Mouse (Mus musculus): Measurements from ENCODE around the gene Secisbp2. TPM values are rescaled to one million over a fixed set of nuclear protein-coding genes. Genes with fewer than 3 reads are reported as not detected.
"Not testable (repeated sequence)": the region's sequence is repeated elsewhere in the genome, so short reads cannot be mapped to it uniquely, and the experiment has no call there.

The Secisbp2 gene
- polyA plus RNA-seq (2012; rRNA removed): 14.6 and 21.3 TPM in 2 replicates

DNA sequence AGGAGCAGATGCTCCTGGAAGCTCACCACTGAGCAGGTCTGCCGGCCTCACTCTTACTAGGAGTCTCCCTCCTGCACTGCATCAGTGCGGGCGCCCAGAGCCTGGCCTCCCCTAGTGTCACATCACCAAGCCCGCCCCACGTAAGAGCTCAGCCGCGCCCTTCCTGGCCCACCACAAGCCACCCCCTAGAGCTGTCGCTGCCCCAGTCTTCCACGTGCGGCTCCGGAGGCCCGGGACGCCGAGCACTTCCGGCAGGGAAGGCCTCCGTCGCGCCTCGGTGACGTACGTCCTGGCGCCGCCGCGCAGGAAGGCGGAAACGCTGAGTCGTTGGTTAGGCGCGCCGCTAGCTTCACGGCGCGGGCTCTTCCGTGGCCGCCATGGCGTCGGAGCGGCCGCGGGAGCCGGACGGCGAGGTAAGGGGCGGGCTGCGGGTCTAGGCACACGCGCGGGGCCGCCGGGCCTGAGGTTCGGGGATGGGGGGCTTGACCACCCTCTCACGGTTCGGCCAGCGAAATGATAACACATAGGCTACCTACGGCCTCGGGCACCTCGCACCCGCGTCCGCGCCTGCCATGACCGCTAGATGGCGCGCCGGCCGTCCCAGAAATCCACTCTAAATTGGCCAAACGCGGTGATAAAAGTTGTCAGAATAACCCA, at the start of gene Secisbp2:
Secisbp2 (plus strand) TSS at position 290 of the 657 bp plus-strand sequence.
- no peak for DNase-seq (ENCODE audit: low read depth, low spot score)
- WGBS: under 1% methylated on average over 69 of the region's 69 CpGs

DNA sequence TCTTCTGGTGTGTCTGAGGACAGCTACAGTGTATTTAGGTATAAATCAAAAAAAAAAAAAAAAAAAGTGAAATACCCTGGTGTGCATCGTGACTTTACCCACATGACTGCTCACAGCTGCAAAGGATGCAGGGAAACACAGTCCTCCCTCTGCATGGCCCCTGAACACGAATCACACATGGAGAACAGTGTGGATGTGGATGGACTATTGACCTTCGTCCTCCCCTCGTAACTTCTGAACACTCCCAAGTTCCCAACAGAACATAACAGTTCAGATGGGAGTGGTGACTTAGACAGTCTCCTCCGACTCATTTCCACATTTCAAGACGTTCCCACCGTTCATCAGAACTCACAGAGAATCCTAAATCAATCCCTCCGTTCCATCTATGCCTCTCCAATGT, 48.7 kb upstream of the Secisbp2 start:
- 24% methylated on average over 8 of the region's 8 CpGs for WGBS
- DNase-seq (ENCODE audit: low read depth, low spot score): no peak

DNA sequence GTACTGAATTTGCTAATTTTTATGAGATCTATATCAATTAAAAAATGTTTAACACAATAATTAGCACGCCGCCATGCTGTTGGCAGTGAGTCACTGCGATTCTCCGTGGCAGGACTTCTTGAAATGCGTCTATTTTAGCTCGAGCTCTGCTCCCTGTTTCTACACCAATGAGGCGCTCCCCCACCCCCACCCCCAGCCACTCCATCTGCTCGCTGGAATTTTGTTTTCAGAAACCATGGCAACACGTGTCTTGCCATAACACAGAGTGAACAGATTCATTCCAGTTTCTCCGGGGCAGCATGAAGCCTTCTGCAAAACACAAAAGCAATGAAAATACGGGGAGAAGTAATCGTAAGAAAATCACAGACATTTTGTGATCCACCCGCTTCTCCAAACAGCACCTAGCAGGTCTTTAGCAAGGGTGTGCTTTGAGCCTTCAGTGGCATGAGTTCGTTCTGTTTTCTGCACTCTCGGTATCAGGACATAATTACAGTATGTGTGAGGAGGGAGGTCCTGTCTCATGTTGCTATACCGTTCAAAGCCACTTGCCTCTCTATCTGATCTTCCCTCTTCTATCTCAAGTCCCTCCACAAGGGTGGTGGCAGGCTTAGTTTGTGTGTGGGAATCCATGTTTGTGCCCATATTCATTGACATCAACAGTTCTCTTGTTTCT, 48.1 kb upstream of the Secisbp2 start:
- DNase-seq (ENCODE audit: low read depth, low spot score): no peak
- WGBS: 21% methylated on average over 16 of the region's 16 CpGs

DNA sequence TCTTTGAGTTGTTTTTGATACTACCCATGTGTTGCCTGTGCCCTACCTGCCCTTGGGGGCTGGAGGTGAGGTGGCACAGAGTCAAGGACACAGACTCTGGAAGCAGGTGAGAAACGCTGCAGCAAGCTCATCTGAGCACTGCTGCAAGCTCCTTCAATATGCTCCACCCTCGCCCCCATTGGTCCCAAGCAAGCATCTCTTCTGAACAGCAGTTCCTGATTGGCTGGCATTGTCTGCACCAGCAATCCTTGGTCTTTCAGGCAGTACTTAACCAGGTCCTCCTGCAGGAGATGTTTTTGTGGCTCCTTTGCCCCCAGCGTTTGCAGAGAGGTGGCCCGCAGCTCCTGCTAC, 47.6 kb upstream of the Secisbp2 start:
- no peak for DNase-seq (ENCODE audit: low read depth, low spot score)
- 47% methylated on average over 4 of the region's 4 CpGs for WGBS

DNA sequence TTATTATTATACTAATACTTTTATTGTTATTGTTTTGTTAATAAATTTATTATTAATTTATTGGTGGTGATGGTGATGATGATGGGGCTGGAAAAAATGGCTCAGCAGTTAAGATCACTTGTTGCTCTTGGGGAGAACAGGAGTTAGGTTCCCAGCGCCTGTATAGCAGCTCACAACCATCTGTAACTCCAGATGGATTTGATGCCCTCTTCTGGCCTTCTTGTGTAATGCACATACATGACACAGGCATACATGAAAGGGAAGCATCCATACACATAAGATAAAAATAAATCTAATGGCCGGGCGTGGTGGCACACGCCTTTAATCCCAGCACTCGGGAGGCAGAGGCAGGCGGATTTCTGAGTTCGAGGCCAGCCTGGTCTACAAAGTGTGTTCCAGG, 42.3 kb upstream of the Secisbp2 start:
- 84% methylated on average over 7 of the region's 7 CpGs for WGBS

DNA sequence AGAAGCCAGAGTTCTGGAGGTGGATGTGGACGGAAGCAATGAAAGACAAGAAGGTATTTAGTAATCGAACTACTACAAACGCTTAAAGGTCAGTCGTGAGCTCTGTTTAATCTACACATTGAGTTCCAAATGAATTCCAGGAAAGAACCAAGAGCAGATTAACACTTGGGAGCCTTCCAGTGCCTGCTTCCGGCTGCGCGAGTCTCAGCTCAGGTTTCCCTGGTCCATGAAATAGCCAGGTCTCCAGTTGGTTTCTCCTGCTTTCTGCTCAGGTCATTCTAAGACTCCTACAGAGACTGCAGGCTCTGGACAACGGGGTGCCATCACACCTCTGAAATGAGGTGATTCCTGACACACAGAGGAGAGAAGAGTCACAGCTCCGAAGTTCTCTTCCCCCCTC, 40.4 kb upstream of the Secisbp2 start:
- DNase-seq (ENCODE audit: low read depth, low spot score): no peak
- WGBS: 23% methylated on average over 9 of the region's 9 CpGs

More for the DNA sequence above, 42.3 kb upstream of the Secisbp2 start:
- no peak for DNase-seq (ENCODE audit: low read depth, low spot score)

DNA sequence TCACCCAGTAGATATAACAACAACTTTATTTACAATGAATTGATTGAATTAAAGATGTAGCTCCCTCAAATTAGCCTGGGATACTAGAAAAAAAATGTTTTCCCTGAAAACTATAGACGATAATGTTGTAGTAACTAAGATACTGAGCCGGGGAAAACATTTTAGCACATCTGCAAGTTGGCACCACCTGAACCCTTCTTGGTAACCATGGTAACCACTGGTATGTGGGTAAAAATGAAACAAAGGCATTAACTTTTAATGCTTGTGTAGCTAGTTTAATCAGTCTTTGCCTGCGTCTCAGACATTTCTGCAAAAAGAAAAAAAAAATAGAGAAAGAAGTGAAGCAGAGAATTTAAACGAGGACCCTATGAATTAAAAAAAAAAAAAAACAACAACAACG, 40.0 kb upstream of the Secisbp2 start:
- 64% methylated on average over 5 of the region's 5 CpGs for WGBS

DNA sequence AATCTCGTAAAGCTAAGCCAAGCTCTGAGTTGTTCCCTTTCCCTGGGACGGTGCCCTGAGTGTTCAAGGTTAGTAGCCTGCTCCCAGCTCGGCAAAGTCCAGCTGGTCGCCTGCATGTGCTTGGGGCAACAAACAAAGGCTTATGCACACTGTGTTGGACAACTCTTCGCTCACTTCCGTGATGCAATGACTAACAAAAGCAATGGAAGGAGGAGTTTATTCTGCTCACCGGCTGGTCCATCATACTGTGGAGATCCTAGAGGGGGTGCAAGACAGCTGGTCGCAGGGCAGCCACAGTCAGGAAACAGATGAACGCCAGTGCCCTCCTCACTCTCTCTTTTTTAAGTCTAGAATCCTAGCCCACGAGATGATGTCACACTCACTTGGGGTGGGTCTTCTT, 35.7 kb upstream of the Secisbp2 start:
- 27% methylated on average over 10 of the region's 10 CpGs for WGBS
- no peak for DNase-seq (ENCODE audit: low read depth, low spot score)

More for the DNA sequence above, 40.0 kb upstream of the Secisbp2 start:
- DNase-seq (ENCODE audit: low read depth, low spot score): no peak

DNA sequence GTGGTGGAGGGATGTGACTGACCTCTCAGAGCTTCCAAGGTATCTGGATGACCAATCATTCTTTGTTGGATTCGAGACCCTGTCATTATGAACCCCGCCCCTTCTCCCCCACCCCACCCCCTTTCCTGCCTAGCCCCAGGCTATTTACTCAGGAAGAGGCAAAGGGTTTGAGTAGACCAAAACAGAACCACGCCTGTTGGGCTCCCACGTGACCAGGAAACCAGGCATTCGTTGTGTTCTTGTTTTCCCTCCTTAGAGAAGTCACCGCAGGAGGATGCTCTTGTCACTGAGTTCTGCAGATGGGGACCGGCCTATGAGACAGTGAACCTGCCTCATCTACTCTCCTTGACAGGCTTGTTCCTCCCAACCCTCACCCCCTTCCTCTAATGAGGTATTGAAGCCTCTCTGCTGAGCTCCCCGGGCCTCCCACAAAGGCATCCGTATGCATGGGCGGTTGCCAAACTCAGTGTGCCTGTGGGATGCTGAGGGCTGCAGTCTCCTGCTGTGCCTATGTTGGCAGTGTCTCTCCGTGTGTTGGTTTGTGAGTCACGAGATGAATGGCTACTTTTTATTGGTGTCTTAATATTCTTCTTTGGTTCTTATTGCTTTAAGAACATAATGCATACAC, 35.0 kb upstream of the Secisbp2 start:
- 26% methylated on average over 12 of the region's 12 CpGs for WGBS
- DNase-seq (ENCODE audit: low read depth, low spot score): no peak

DNA sequence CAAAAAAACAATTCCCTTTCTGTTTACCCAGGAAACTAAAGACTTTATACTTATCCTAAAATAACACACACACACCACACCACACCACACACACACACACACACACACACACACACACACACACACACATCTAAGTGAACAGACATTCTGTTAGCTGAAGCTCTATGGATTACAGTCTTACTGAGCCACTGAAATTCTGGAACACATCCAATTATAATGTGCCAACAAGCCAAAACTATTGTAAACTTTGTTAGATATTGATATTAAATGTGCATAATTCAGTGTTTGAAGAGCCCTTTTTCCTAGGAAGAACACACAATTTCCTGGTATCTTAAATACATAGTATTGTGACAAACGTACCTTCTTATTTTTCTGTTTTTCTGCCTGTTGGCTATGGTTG, 34.2 kb upstream of the Secisbp2 start:
- no peak for DNase-seq (ENCODE audit: low read depth, low spot score)
- 47% methylated on average over 1 of the region's 1 CpGs for WGBS

DNA sequence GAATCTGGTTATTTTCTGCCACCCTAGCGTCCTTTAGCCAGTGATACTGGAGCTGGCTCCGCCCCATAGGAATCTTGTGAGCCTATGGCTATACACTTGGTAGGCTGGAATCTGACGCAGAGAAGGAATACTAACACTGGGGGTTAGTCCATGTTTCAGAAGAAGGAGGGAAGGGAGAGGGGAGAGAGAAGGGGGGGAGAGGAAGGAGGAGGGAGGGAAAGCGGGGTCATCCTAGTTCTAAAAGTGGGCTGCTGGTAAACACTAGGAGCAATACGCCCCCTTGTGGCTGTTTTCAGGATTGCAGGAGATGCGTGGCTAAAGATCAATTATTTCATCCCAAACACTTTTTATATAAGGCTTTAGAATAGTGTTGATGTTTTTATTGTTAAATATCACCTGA, 33.6 kb upstream of the Secisbp2 start:
- no peak for DNase-seq (ENCODE audit: low read depth, low spot score)
- 23% methylated on average over 6 of the region's 6 CpGs for WGBS

DNA sequence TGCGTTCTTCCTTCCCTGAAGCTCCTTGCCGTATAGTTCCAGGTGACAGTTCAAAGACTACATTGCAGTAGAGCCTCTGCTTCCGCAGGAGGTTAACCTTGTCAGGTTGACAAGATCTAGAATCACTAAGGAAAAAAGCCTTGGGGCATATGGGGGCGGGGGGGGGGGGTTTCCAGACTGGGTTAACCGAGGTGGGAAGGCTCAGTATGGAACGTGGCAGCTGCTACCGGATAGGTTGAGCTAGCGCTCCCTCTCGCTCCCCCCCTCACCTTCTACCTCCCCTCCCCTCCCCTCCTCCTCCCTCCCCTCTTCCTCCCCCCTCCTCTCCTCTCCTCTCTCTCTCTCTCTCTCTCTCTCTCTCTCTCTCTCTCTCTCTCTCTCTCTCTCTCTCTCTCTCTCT, 32.9 kb upstream of the Secisbp2 start:
- DNase-seq (ENCODE audit: low read depth, low spot score): no peak
- WGBS: 29% methylated on average over 9 of the region's 9 CpGs

DNA sequence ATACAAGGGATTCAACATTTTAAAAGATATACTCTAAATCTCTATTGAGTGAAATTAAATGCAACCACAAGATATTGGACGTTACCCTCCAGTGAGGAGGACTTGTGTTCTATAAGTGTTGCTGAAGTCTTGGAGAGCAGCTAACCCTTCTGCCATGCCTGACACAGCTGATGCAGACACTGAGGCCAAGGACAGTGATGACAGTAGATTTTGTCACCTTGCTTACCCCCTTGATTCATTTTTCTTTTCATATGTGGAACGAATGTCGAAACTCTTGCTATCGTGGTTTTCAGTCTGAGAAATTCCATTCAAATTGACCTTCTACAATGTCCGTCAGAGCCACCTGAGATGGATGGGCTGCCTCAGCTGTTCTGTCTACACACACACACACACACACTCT, 28.9 kb upstream of the Secisbp2 start:
- WGBS: 89% methylated on average over 5 of the region's 5 CpGs
- no peak for DNase-seq (ENCODE audit: low read depth, low spot score)

DNA sequence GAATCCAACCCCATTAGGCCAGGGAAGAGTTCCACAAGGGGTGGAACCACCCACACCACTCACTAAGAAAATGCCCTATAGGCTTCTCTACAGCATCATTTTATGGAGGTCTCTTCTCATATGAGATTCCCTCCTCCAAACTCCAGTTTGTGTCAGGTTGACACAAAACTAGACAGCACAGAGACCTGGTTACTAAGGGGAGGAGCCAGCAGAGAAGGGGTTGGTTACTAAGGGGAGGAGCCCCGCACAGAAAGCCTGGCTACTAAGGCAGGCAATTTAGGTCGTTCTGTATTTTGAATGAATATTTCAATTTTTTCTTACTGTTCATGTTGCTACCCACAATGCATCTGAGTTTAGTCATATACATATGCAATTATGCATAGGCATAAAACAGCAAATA, 27.8 kb upstream of the Secisbp2 start:
- no peak for DNase-seq (ENCODE audit: low read depth, low spot score)
- WGBS: 84% methylated on average over 2 of the region's 2 CpGs

DNA sequence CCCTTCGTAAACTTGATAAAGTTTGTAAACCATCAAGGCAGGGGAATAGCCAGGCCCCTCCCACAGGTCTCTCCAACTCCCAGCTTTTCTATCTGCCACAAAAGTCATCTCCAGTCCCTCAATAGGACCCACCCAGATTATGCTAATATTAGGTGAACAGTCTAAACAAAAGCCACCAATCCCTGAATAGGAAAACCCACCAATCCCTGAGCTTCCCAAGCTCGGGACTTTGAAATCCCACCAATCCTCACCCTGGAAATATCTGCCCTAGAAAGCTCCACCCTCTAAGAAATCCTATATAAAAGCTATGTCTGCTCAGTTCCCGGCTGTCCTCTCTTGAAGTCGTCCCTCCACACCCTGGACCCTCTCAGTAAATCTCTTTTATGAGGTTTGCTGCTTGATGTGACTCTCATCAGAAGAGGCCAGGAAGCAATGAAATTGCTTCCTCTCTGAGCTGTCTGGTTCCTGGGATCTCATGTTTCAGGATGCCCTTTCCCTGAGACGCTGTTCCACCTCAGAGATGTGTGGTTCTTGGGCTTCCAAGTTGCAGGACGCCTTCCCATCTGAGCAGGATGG, 23.1 kb upstream of the Secisbp2 start:
- WGBS: 53% methylated on average over 6 of the region's 6 CpGs
- no peak for DNase-seq (ENCODE audit: low read depth, low spot score)

DNA sequence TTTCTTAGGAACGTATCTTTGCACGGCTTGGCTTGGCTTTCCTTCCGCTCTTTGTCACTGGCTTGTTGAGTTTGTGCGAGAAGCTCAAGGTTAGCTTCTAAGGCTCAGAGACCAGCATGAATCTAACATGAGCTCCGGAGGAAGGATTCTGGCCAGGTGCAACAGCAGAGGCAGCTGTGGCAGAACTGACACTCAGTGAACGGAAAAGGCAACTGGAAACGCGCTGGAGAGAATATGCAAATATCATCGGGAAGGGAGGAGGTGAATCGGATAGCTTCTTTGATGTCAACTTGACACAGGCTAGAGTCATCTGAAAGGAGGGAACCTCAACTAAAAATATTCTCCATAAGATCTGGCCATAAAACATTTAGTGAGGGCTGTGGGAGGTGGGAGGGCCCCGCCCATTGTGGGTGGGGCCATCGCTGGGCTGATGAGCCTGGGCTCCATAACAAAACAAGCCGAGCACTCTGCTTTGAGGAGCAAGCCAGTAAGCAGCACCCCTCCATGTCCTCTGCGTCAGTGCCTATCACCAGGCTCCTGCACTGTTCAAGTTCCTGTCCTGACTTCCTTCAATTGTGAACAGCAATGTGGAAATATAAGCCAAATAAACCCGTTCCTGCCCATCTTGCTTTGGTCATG, 20.0 kb upstream of the Secisbp2 start:
- WGBS: 77% methylated on average over 15 of the region's 15 CpGs
- no peak for DNase-seq (ENCODE audit: low read depth, low spot score)

DNA sequence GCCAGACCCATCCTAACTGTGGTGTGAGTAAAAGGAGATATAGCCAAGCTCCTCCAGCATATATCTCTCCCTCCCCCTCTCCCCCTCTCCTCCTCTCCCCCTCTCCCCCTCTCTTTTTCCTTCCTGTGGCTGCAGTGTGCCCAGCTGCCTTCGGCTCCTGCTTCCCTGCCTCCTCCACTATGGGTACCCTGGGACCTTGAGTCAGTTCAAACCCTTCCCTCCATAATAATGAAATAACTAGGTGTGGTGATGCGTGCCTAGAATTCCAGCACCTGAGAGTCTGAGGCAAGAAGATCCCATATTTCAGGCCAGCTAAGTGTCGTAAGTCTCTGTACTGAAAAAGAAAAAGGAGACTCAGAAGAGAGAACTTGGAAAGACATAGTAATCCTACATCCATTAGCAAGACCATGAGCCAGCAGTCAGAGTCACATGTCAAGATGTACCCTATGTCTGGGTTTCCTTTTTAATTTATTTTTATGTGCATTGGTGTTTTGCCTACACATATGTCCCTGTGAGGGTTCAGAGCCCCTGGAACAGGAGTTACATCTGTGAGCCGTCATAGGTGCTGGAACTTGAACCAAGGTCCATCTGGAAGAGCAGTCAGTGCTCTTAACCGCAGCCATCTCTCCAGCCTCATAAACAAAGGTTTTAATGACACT, 18.8 kb upstream of the Secisbp2 start:
- 76% methylated on average over 5 of the region's 5 CpGs for WGBS
- DNase-seq (ENCODE audit: low read depth, low spot score): no peak

DNA sequence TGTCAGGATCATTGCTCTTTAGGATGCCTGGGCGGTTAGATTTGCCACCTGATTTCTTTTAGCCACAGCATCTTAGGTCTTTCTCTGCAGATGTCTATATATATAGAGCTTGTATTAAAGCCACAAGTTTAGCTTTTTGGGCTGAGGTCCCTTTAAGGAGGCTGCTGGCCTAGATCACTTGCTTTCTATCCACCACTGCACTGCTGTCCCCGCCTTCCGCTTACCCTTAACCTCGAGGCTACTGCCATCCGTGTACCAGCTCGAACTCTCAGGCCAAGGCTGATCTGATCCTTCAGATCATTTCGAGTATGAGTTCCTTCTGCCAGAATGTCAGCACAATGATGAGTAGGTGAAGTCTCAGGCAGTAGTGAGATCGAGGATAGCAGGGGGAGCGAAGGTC, 16.1 kb upstream of the Secisbp2 start:
- 25% methylated on average over 6 of the region's 9 CpGs for WGBS

DNA sequence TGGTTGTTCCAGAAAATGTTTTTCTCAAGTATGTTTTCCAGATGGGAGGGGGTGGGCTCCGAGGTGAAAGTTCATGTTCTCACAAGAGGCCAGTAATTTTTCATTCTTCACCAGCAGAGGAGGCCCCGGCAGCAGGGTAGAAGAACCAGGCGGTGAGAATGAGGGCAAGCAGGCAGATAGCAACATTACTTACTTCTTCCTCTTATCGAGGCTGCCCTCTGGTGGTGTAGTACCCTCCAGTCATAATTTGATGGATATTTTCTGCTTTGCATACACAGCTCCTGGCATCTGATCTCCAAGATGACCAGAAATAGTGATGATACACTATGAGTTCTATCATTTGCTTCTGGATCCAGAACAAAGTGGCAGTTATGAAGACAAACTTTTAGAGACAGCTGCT, 12.5 kb upstream of the Secisbp2 start:
- DNase-seq (ENCODE audit: low read depth, low spot score): no peak
- 83% methylated on average over 4 of the region's 4 CpGs for WGBS

More for the DNA sequence above, 16.1 kb upstream of the Secisbp2 start:
- DNase-seq (ENCODE audit: low read depth, low spot score): not testable (repeated sequence)

DNA sequence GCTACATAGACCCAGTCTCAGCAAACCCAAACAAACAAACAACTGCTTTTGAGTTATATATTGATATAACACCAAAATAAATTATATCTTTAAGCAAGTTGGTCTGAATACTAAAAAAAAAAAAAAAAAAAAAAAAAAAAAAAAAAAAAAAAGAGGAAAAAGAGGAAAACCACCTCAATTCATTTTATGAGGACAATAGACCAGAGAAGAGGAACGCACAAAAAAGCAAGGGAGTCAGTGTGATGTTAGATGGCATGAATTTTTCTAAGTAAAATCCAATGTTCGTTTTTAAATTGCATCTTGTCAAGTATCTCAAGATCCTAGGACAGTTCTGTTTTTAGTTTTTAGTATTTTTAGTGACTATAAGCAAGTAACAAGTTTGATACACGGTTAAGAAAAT, 10.1 kb upstream of the Secisbp2 start:
- no peak for DNase-seq (ENCODE audit: low read depth, low spot score)
- WGBS: 67% methylated on average over 3 of the region's 3 CpGs
